Mouse (Mus musculus) bone marrow, adult 2 months (tissue): ENCODE results near the gene Sun2. TPM values are rescaled to one million over a fixed set of nuclear protein-coding genes. Genes with fewer than 3 reads are reported as not detected.

Source experiments
- H3K27ac ChIP-seq: fragments of 200-500 bp; 2 replicates; pipeline ENCODE4 v1.5.1; 2012; ENCODE audit warnings: low read depth, mild to moderate bottlenecking, control low read depth, inconsistent platforms, low read length; ENCODE audit not compliant: control insufficient read depth, poor library complexity, insufficient read depth
- H3K4me1 ChIP-seq: fragments of 200-500 bp; 2 replicates; pipeline ENCODE4 v1.6.1; 2011; ENCODE audit warnings: low read length; ENCODE audit not compliant: control insufficient read depth, insufficient read depth
- H3K4me3 ChIP-seq: fragments of 200-500 bp; replicated peaks from 2 replicates; pipeline ENCODE3; 2011; ENCODE audit warnings: mild to moderate bottlenecking, low read depth, low read length, control low read depth; ENCODE audit not compliant: control insufficient read depth
- CTCF ChIP-seq: fragments of 200-500 bp; IDR thresholded peaks from 2 replicates; pipeline ENCODE4 v1.5.1; 2011; ENCODE audit warnings: low read length, control low read depth; ENCODE audit not compliant: control insufficient read depth, insufficient read depth
- POLR2A ChIP-seq: fragments of 200-500 bp; IDR thresholded peaks from 2 replicates; pipeline ENCODE4 v1.6.1; 2011; ENCODE audit warnings: low read depth, mild to moderate bottlenecking, control low read depth, low read length, borderline replicate concordance; ENCODE audit not compliant: control insufficient read depth
- WGBS: fragments of 180-500 bp; shearing (Covaris S2); methylation state at CpG from one replicate; pipeline ENCODE4 v1.1.7; 2018; 5-methylcytosine and 5-hydroxymethylcytosine counted together
- polyA plus RNA-seq: library from polyadenylated mRNA; stranded (reverse); fragments of >200 nt; gene quantifications from 2 replicates; pipeline ENCODE4 v1.2.4, GENCODE M21; 2011; ENCODE audit warnings: low replicate concordance; ENCODE audit not compliant: missing spikeins, insufficient read depth, insufficient read length

Sun2 gene
- polyA plus RNA-seq, 1 experiment, result 147 TPM

- Histone ChIP-seq H3K4me3 (peak overlapping the region; percentile 13), H3K4me1 (peaks cover 8% of the 10 kb centered on the region; the same call in 1 of the 2 replicates), H3K27ac (no peak overlapping the region)
- WGBS, result 66% methylated on average over 5 of the region's 5 CpGs
- TF ChIP-seq POLR2A (no peak), CTCF (no peak)
These were observed 50.0 kb downstream of the Sun2 start for GRCm38 (mm10) chr15:79692334-79692733.

GRCm38 (mm10) chr15:79691023-79691508 is 51.3 kb downstream of the Sun2 start:
- Histone ChIP-seq H3K4me1 (peaks cover 6% of the 10 kb centered on the region; the same call in 1 of the 2 replicates), H3K27ac (peak overlapping the region; percentile 87), H3K4me3 (peak overlapping the region; percentile 79)
- under 1% methylated on average over 52 of the region's 53 CpGs for WGBS
- TF ChIP-seq POLR2A (no peak), CTCF (no peak)

GRCm38 (mm10) chr15:79690426-79691022 is 51.8 kb downstream of the Sun2 start, which contains the start of gene Gtpbp1:
Gene Gtpbp1 (plus strand): TSS chr15:79690845.
- Histone ChIP-seq H3K4me1 (peaks cover 4% of the 10 kb centered on the region; the same call in 1 of the 2 replicates), H3K4me3 (peak within 1 kb of the TSS; percentile 79), H3K27ac (peak within 1 kb of the TSS; percentile 87)
- peak; percentile 88; the same call in 1 of the 2 replicates for TF ChIP-seq POLR2A
- TF ChIP-seq CTCF, result no peak
- WGBS, result under 1% methylated on average over 45 of the region's 45 CpGs

GRCm38 (mm10) chr15:79689662-79690425 is 52.5 kb downstream of the Sun2 start:
- TF ChIP-seq CTCF (no peak), POLR2A (peak; percentile 70)
- Histone ChIP-seq H3K4me3 (peak overlapping the region; percentile 50), H3K4me1 (peaks cover 3% of the 10 kb centered on the region; the same call in 1 of the 2 replicates), H3K27ac (peak overlapping the region; percentile 62)
- WGBS, result 7% methylated on average over 24 of the region's 24 CpGs

GRCm38 (mm10) chr15:79688268-79688956 is 53.9 kb downstream of the Sun2 start:
- WGBS, result 4% methylated on average over 8 of the region's 8 CpGs
- no peak for TF ChIP-seq CTCF
- TF ChIP-seq POLR2A, result no peak
- Histone ChIP-seq H3K4me1 (no peaks in the 10 kb centered on the region; the same call in 1 of the 2 replicates), H3K27ac (peak overlapping the region; percentile 100), H3K4me3 (peak overlapping the region; percentile 74)

GRCm38 (mm10) chr15:79687646-79688267 is 54.6 kb downstream of the Sun2 start, which contains the start of gene Josd1:
Gene Josd1 (minus strand): TSS chr15:79687919.
- H3K27ac ChIP-seq, result peak within 1 kb of the TSS; percentile 100
- TF ChIP-seq POLR2A, result peak; percentile 96
- TF ChIP-seq CTCF, result no peak
- H3K4me3 ChIP-seq, result peak within 1 kb of the TSS; percentile 74
- WGBS, result under 1% methylated on average over 69 of the region's 72 CpGs
- H3K4me1 ChIP-seq, result no peaks in the 10 kb centered on the region; the same call in 1 of the 2 replicates

- TF ChIP-seq POLR2A (no peak), CTCF (no peak)
These were observed 55.2 kb downstream of the Sun2 start for GRCm38 (mm10) chr15:79687175-79687574.

More at GRCm38 (mm10) chr15:79687175-79687574, 55.2 kb downstream of the Sun2 start:
- under 1% methylated on average over 33 of the region's 33 CpGs for WGBS
- no peaks in the 10 kb centered on the region; the same call in 1 of the 2 replicates for H3K4me1 ChIP-seq
- peak overlapping the region; percentile 74 for H3K4me3 ChIP-seq
- H3K27ac ChIP-seq, result peak overlapping the region; percentile 100
